Mouse (Mus musculus) spleen, adult 18-20 months (tissue): ENCODE measurements around the gene Lims1.

ENCODE experiments used
- DNase-seq, 2 experiments: peaks; one replicate each; pipeline ENCODE4 v3.0.0; 2022; ENCODE audit warnings: mixed read lengths in 2 of 2

Lims1 gene

GRCm38 (mm10) chr10:58350600-58350999 lies 27.3 kb downstream of the Lims1 start:
- DNase-seq = no peak

- DNase-seq = no peak
Measured at GRCm38 (mm10) chr10:58351670-58352069, 28.4 kb downstream of the Lims1 start.

GRCm38 (mm10) chr10:58352364-58352763 lies 29.1 kb downstream of the Lims1 start:
- no peak for DNase-seq

- DNase-seq = no peak
Measured at GRCm38 (mm10) chr10:58354561-58354960, 31.3 kb downstream of the Lims1 start.

GRCm38 (mm10) chr10:58356460-58356859 lies 33.2 kb downstream of the Lims1 start:
- DNase-seq = no peak

GRCm38 (mm10) chr10:58359123-58359522 lies 35.9 kb downstream of the Lims1 start:
- DNase-seq = no peak

GRCm38 (mm10) chr10:58359952-58360351 lies 36.7 kb downstream of the Lims1 start:
- DNase-seq = no peak

- DNase-seq = no peak
Measured at GRCm38 (mm10) chr10:58362745-58363144, 39.5 kb downstream of the Lims1 start.

GRCm38 (mm10) chr10:58364770-58365515 lies 41.7 kb downstream of the Lims1 start:
- DNase-seq = no peak

- no peak for DNase-seq
Measured at GRCm38 (mm10) chr10:58368791-58369706, 45.8 kb downstream of the Lims1 start.

- no peak for DNase-seq
Measured at GRCm38 (mm10) chr10:58369707-58370093, 46.4 kb downstream of the Lims1 start.

GRCm38 (mm10) chr10:58370143-58370542 lies 46.9 kb downstream of the Lims1 start:
- DNase-seq = no peak

GRCm38 (mm10) chr10:58370559-58370958 lies 47.3 kb downstream of the Lims1 start:
- no peak for DNase-seq

GRCm38 (mm10) chr10:58371279-58371842 lies 48.1 kb downstream of the Lims1 start:
- DNase-seq = peak; percentile 29 to 47

- DNase-seq = no peak
Measured at GRCm38 (mm10) chr10:58372430-58373030, 49.3 kb downstream of the Lims1 start.

- DNase-seq = no peak
Measured at GRCm38 (mm10) chr10:58373829-58374228, 50.6 kb downstream of the Lims1 start.

GRCm38 (mm10) chr10:58377592-58378197 lies 54.4 kb downstream of the Lims1 start:
- DNase-seq = peak in 1 of 2 experiments; percentile 42

- DNase-seq = no peak
Measured at GRCm38 (mm10) chr10:58378380-58378779, 55.1 kb downstream of the Lims1 start.

- no peak for DNase-seq
Measured at GRCm38 (mm10) chr10:58379699-58380098, 56.4 kb downstream of the Lims1 start.

- DNase-seq = no peak
Measured at GRCm38 (mm10) chr10:58381904-58382303, 58.6 kb downstream of the Lims1 start.

GRCm38 (mm10) chr10:58382621-58383101 lies 59.4 kb downstream of the Lims1 start:
- no peak for DNase-seq

GRCm38 (mm10) chr10:58383282-58383681 lies 60.0 kb downstream of the Lims1 start:
- DNase-seq = no peak
